Mouse (Mus musculus) olfactory bulb, adult 2 months (tissue): ENCODE results near the gene Slc25a4.

Source experiments
- CTCF ChIP-seq: fragments of 200-500 bp; IDR thresholded peaks from 2 replicates; pipeline ENCODE4 v1.5.1; 2012; ENCODE audit warnings: low read depth, mild to moderate bottlenecking, low read length, moderate library complexity; ENCODE audit not compliant: insufficient read depth
- POLR2A ChIP-seq: fragments of 200-500 bp; IDR thresholded peaks from 2 replicates; pipeline ENCODE4 v1.6.1; 2012; ENCODE audit warnings: mild to moderate bottlenecking, low read depth, low read length, moderate library complexity; ENCODE audit not compliant: insufficient read depth

DNA sequence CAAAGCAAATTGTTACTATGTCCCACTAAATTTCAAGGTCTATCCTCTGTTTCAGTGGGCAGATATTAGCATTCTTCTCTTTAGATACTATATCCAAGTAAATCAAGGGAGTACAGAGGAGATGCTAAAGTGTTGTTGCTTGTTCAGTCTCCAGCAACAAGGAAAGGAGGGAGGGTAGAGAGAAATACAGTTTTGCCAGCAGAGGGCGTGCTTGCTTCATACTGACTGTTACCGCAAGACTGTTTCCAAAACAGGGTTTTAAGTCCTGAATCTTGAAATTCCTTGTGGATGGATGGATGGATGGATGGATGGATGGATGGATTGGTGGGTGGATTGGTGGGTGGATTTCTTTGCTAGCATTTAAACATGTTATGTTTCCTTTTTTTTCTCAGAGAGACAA lies 25.7 kb downstream of the Slc25a4 start:
- TF ChIP-seq CTCF (no peak), POLR2A (no peak)
